Mouse (Mus musculus) urinary bladder, postnatal 14 days (tissue): Measurements from ENCODE around the gene Dpf3.

Experiments used
- DNase-seq: peaks from one replicate; pipeline ENCODE4 v3.0.0; 2021; ENCODE audit warnings: low spot score

Dpf3 gene

DNA sequence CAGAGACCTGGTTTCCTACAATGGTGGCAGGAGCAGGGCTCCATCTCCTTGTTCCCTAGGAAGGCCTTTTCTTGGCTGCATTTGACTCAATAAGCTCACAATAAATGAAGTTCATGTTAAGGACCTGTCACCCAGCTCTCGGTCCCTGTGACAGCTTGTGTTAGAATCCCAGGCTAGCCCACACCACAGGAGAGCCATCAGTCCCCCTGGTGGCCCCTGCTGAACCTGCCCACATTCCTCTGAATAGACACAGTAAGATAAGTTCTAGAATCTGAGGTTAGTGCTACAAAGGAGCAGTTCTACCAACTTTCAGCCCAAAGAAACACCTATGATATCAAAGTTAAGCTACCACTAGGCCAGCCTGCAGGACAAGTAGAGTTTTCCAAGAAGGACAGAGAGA, 149.2 kb downstream of the Dpf3 start:
- no peak for DNase-seq

- no peak for DNase-seq
These were observed 149.8 kb downstream of the Dpf3 start for GRCm38 (mm10) chr12:83337776-83338149.

DNA sequence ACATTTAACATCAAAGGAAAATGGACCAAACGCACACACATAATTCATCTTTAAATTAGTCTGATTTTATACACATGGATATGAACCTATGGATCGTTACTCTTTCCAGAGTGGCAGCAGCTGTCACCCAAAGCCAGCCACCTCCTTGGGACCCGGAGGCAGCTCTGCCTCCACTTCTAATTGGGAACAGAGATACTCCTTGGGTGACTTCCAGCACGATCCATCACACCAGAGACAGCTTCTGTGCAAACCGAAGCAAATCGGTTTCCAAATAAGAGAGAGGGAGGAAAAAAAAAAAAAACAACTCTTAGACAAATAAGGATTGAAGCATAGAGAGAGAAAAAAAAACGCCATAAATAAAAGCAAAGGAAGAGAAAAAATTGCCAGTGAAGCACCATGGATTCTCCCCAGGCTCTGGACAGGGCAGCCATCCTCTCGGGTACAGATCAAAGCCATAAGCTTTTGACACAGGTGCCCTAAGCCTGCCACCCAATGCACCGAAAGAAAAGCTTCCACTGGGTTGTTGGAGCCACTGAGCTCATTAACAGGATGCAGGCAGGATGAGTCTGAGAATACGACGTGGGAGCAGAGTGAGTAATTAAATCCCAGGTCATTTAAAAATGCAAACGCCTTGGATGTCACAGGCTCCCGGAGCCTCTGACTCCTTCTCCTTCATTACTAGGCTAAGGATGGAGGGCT, 150.3 kb downstream of the Dpf3 start:
- DNase-seq = no peak

- no peak for DNase-seq
These were observed 157.5 kb downstream of the Dpf3 start for GRCm38 (mm10) chr12:83330056-83330455.

DNA sequence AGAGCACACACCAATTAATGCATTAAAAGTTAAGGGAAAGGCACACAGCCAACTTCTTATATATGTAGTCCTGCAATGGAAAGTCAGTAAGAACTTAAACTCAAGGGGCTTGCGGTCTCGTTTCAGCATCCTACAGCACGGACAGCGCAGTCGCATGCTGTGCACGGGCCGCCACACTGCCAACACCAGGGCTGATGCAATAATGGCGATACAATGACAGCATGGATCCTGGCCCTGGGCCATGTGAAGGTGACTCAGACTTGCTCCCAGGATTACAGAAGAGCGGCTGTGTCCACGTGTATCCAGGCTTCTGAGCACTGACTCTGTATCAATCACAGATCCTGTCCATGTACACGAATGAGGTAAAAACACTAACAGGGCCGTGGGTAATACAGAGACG, 158.6 kb downstream of the Dpf3 start:
- no peak for DNase-seq

DNA sequence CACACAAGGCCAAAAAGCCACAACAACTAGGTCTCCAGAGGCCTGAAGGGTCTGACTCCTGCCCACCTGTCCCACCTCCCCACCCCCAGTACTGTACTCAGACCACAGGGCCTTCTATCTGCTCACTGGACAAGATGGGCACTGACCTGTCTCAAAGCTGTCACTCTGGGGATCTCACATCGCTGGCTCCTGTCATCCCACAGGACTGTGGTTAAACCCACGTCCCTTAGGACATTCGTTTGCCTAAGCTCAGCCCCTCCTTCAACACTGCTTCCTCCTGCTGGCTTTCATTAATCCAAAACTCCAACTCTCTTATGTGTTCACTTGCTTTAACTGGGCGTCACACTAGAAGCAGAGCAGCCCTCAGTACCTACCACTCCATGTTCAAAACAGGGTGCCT, 159.0 kb downstream of the Dpf3 start:
- DNase-seq = no peak

- DNase-seq = no peak
These were observed 160.1 kb downstream of the Dpf3 start for GRCm38 (mm10) chr12:83327451-83327850.

- no peak for DNase-seq
These were observed 166.8 kb downstream of the Dpf3 start for GRCm38 (mm10) chr12:83320725-83321124.

GRCm38 (mm10) chr12:83317646-83318443, 169.7 kb downstream of the Dpf3 start:
- DNase-seq = no peak

- no peak for DNase-seq
These were observed 172.8 kb downstream of the Dpf3 start for GRCm38 (mm10) chr12:83314666-83315065.

DNA sequence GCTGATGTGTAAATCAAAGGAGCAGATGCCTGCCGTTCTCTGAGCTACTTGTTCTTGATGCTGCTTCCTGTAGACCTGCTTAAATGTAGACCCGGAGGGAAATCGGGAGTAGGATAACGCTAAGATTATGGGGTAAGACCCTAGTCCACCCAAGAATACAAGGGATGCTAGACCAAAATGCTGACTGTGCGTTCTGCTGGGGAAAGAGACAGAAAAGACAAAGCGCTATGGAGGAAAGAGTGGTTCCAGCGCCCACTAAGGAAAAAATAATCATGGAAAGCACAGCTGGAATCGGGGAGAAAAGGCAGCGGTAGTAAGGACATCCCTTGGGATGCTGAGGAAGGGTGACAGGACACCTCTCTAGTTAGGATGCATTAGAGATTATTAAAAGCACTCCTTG, 174.7 kb downstream of the Dpf3 start:
- no peak for DNase-seq

GRCm38 (mm10) chr12:83310567-83310966, 176.9 kb downstream of the Dpf3 start:
- no peak for DNase-seq

GRCm38 (mm10) chr12:83309031-83309804, 178.3 kb downstream of the Dpf3 start:
- DNase-seq = no peak

DNA sequence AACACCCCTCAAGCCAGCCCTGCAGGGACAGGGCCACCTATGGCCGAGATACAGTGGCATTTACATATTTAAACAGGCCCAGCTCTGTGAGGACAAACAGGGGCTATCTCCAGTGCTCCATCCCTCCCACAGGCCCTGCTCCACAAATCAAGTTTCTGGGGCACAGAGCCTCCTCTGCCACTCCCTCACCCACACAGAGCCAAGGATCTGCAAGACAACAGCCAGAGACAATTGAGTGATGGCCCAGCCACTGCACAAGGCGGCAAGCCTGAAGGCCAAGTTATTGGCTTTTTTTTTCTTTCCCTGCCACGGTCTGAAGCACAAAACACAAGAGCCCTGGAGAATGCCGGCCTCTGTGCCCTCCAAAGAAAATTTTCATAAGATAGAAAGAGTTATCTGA, 178.9 kb downstream of the Dpf3 start:
- DNase-seq = no peak

- DNase-seq = no peak
These were observed 184.3 kb downstream of the Dpf3 start for GRCm38 (mm10) chr12:83303221-83303620.

DNA sequence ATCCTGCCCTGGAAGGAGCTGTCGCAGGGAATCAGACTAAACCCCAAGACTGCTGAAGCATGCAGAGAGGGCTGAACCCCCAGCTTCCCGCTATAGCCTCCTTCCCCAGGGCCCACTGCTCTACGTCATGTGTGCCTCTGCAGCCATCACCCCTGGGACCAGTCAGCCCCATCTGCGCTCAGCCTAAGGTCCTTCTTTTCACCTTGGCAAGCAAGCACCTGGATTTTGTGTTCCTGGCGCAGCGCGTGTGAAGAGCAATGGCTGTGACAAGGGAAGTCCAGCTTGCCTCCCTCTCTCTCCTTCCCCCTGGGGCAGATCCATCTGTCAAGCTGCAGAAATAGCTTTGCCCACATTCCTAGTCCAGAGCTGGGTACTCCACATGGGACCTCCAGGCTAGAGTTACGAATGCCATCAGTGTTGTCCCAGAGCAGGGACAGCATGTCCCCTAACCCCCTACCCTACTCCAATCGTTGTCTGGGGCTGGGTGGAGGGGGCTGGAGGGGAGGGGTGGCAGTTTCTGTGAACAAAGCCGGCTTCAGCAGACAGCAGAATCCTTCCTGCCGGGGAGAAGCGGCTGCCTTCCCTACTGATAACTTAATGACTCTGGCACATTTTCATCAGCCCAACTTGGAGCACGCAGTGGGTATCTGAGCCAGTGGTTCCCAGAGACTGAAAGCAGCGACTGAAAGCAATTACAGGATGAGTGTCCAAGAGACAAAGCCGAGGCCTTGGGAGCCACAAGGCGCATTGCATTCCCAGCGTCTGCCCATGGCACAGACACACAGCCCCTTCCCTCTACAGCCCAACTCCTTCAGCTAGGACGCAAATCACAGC, 185.0 kb downstream of the Dpf3 start:
- DNase-seq = no peak

GRCm38 (mm10) chr12:83301616-83302319, 185.7 kb downstream of the Dpf3 start:
- DNase-seq = no peak

DNA sequence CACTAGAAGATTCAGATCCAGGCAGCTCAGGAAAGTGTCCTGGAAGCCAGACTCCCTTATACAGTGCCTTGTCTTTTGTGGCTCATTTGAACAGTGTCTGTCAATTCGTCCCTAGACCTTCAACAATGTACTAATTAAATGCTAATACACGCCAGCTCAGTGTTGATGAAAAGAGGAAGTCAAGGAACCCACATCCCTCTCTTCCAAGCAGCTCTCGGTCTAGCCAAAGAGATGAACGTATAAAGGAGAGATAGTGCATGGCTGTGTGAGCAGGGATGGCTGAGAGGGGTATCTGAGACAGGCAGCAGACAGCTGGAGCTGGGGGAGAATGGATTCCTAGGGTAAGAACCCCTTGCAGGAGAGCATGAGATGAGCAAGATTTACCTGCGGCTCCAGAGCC, 189.2 kb downstream of the Dpf3 start:
- DNase-seq = no peak

DNA sequence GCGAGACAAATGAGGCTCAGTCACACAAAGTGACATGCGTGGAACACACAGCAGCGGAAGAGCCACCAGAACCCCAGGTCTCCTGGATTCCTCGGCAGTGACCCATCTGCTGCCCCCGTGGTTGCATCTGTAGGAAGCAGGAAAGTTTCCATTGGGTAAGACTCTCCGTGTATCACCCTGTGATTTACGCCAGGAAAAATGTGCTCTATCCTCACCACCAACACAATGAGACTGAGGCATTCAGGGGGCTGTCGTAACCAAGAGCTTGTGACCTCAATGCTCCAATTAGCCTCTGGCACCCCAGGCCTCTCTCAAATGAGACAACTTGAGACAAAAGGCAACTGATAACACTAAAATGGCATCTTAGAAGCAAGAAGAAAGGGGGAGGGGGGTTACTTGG, 192.5 kb downstream of the Dpf3 start:
- no peak for DNase-seq

DNA sequence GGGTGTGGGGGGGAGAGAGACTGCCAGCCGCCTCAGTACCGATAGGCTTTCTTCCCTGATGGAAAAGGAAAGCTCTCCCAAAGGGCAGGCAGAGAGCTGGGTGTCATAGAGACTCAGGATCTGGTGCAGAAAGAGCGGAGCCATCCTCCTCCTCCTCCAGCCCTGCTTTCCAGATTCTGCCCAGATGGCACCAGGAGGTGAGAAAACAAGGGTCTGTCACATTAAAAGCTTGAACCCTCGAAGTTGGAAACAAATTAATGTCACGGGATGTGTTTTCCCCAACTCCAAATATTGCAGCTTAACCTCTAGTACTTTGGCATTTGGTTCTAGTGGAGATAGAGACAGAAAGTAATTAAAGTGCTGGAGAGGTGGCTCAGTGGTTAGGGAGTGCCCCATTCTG, 195.6 kb downstream of the Dpf3 start:
- no peak for DNase-seq
